Mouse (Mus musculus) megakaryocyte, embryonic 14.5 days (primary cell): ENCODE results near the gene Fbxo5. TPM values are rescaled to one million over a fixed set of nuclear protein-coding genes. Genes with fewer than 3 reads are reported as not detected.

Experiments
- H3K27me3 ChIP-seq: replicated peaks from 2 replicates; pipeline ENCODE3; 2012; ENCODE audit warnings: inconsistent platforms
- H3K36me3 ChIP-seq: replicated peaks from 2 replicates; pipeline ENCODE3; 2012; ENCODE audit warnings: low read length, inconsistent platforms, mixed read lengths
- H3K4me1 ChIP-seq: 2 replicates; pipeline ENCODE4 v1.6.1; 2012; ENCODE audit warnings: inconsistent platforms
- H3K4me3 ChIP-seq: replicated peaks from 2 replicates; pipeline ENCODE3; 2012; ENCODE audit warnings: moderate library complexity, mild to moderate bottlenecking, inconsistent platforms
- H3K9me3 ChIP-seq: 2 replicates; pipeline ENCODE4 v1.6.1; 2012; ENCODE audit warnings: inconsistent platforms
- FLI1 ChIP-seq: IDR thresholded peaks from 2 replicates; pipeline ENCODE4 v1.6.1; 2012; ENCODE audit warnings: low read length, inconsistent platforms, mixed read lengths
- GATA1 ChIP-seq: IDR thresholded peaks from 3 replicates; pipeline ENCODE4 v1.6.1; 2012; ENCODE audit warnings: mixed read lengths, low read length, inconsistent platforms, borderline replicate concordance
- polyA plus RNA-seq: library from polyadenylated mRNA; stranded (reverse); fragments of >175 nt; gene quantifications from 2 replicates; pipeline ENCODE4 v1.2.3, GENCODE M21; 2012; ENCODE audit warnings: low replicate concordance; ENCODE audit not compliant: insufficient read depth

Fbxo5 gene
- polyA plus RNA-seq, 1 experiment, result 1.5 TPM

GRCm38 (mm10) chr10:5815968-5816367, 10.6 kb upstream of the Fbxo5 start:
- H3K4me1 ChIP-seq, result peaks cover 6% of the 10 kb centered on the region

GRCm38 (mm10) chr10:5813724-5814123, 8.3 kb upstream of the Fbxo5 start:
- no peaks in the 10 kb centered on the region for H3K27me3 ChIP-seq
- TF ChIP-seq FLI1 (no peak), GATA1 (no peak)
- no peak overlapping the region for H3K4me3 ChIP-seq
- H3K4me1 ChIP-seq, result no peaks in the 10 kb centered on the region; the same call in 1 of the 2 replicates
- peaks cover 77% of the 10 kb centered on the region for H3K36me3 ChIP-seq
- H3K9me3 ChIP-seq, result no peaks in the 10 kb centered on the region

More at GRCm38 (mm10) chr10:5815968-5816367, 10.6 kb upstream of the Fbxo5 start:
- TF ChIP-seq FLI1, result no peak
- no peak for TF ChIP-seq GATA1
- no peak overlapping the region for H3K4me3 ChIP-seq
- no peaks in the 10 kb centered on the region for H3K9me3 ChIP-seq
- no peaks in the 10 kb centered on the region for H3K27me3 ChIP-seq
- H3K36me3 ChIP-seq, result peaks cover 92% of the 10 kb centered on the region

- Histone ChIP-seq H3K27me3 (no peaks in the 10 kb centered on the region), H3K36me3 (peaks cover 24% of the 10 kb centered on the region), H3K4me3 (no peak overlapping the region), H3K4me1 (peaks cover 37% of the 10 kb centered on the region), H3K9me3 (no peaks in the 10 kb centered on the region)
- TF ChIP-seq GATA1 (no peak), FLI1 (no peak)
Measured at GRCm38 (mm10) chr10:5807683-5808082, 2.3 kb upstream of the Fbxo5 start.

GRCm38 (mm10) chr10:5806996-5807395, 1.6 kb upstream of the Fbxo5 start:
- Histone ChIP-seq H3K27me3 (no peaks in the 10 kb centered on the region), H3K9me3 (no peaks in the 10 kb centered on the region), H3K36me3 (peaks cover 23% of the 10 kb centered on the region), H3K4me1 (peaks cover 44% of the 10 kb centered on the region), H3K4me3 (peak overlapping the region; percentile 97)
- TF ChIP-seq FLI1, result no peak
- no peak for TF ChIP-seq GATA1

- no peaks in the 10 kb centered on the region for H3K9me3 ChIP-seq
- TF ChIP-seq FLI1 (no peak), GATA1 (no peak)
- no peaks in the 10 kb centered on the region for H3K27me3 ChIP-seq
- H3K36me3 ChIP-seq, result peaks cover 23% of the 10 kb centered on the region
- peaks cover 50% of the 10 kb centered on the region for H3K4me1 ChIP-seq
- H3K4me3 ChIP-seq, result peak overlapping the region; percentile 97
Measured at GRCm38 (mm10) chr10:5806416-5806815, 1.0 kb upstream of the Fbxo5 start.

- TF ChIP-seq GATA1 (no peak), FLI1 (no peak)
- H3K27me3 ChIP-seq, result no peaks in the 10 kb centered on the region
- H3K4me3 ChIP-seq, result peak overlapping the region; percentile 97
- H3K36me3 ChIP-seq, result peaks cover 23% of the 10 kb centered on the region
- H3K9me3 ChIP-seq, result no peaks in the 10 kb centered on the region
- H3K4me1 ChIP-seq, result peaks cover 56% of the 10 kb centered on the region
Measured at GRCm38 (mm10) chr10:5805731-5806307, 419 bp upstream of the Fbxo5 start.

GRCm38 (mm10) chr10:5804691-5805156, 676 bp downstream of the Fbxo5 start:
- H3K36me3 ChIP-seq, result peaks cover 31% of the 10 kb centered on the region
- H3K27me3 ChIP-seq, result no peaks in the 10 kb centered on the region
- TF ChIP-seq FLI1 (no peak), GATA1 (no peak)
- H3K4me3 ChIP-seq, result peak overlapping the region; percentile 97
- peaks cover 58% of the 10 kb centered on the region for H3K4me1 ChIP-seq
- H3K9me3 ChIP-seq, result no peaks in the 10 kb centered on the region

- TF ChIP-seq FLI1 (no peak), GATA1 (no peak)
- Histone ChIP-seq H3K4me1 (peaks cover 58% of the 10 kb centered on the region), H3K27me3 (no peaks in the 10 kb centered on the region), H3K9me3 (no peaks in the 10 kb centered on the region), H3K4me3 (peak overlapping the region; percentile 97), H3K36me3 (peaks cover 39% of the 10 kb centered on the region)
Measured at GRCm38 (mm10) chr10:5803739-5804138, 1.7 kb downstream of the Fbxo5 start.

GRCm38 (mm10) chr10:5802866-5803265, 2.5 kb downstream of the Fbxo5 start:
- H3K4me1 ChIP-seq, result peaks cover 55% of the 10 kb centered on the region
- peaks cover 48% of the 10 kb centered on the region for H3K36me3 ChIP-seq
- H3K27me3 ChIP-seq, result no peaks in the 10 kb centered on the region
- H3K9me3 ChIP-seq, result no peaks in the 10 kb centered on the region
- peak overlapping the region; percentile 97 for H3K4me3 ChIP-seq
- TF ChIP-seq FLI1, result no peak
- no peak for TF ChIP-seq GATA1

- Histone ChIP-seq H3K9me3 (no peaks in the 10 kb centered on the region), H3K4me1 (peaks cover 41% of the 10 kb centered on the region), H3K36me3 (peaks cover 51% of the 10 kb centered on the region), H3K4me3 (no peak overlapping the region), H3K27me3 (no peaks in the 10 kb centered on the region)
- TF ChIP-seq GATA1 (no peak), FLI1 (no peak)
Measured at GRCm38 (mm10) chr10:5800490-5800889, 4.9 kb downstream of the Fbxo5 start.

- Histone ChIP-seq H3K4me1 (peaks cover 25% of the 10 kb centered on the region), H3K9me3 (no peaks in the 10 kb centered on the region), H3K36me3 (peaks cover 51% of the 10 kb centered on the region), H3K27me3 (no peaks in the 10 kb centered on the region), H3K4me3 (no peak overlapping the region)
- TF ChIP-seq GATA1 (no peak), FLI1 (no peak)
Measured at GRCm38 (mm10) chr10:5798069-5798468, 7.3 kb downstream of the Fbxo5 start.
